Mouse (Mus musculus): ENCODE results near the gene Gdf10. TPM values are rescaled to one million over a fixed set of nuclear protein-coding genes. Genes with fewer than 3 reads are reported as not detected.

Gene Gdf10
- total RNA-seq (2014; fragmentation: Nextera tagmentation) (not detected in 2 replicates), total RNA-seq (2017) (0.06 and 0.11 TPM in 2 replicates), polyA plus RNA-seq (2012) (not detected in 2 replicates)

GRCm38 (mm10) chr14:33923168-33924070 lies at the start of gene Gdf10:
Gdf10 (plus strand) TSS chr14:33923587.
- H3K4me1 ChIP-seq (ENCODE audit: insufficient read depth, low read depth, low read length): no peaks in the 10 kb centered on the region
- no peaks in the 10 kb centered on the region for H3K27me3 ChIP-seq (ENCODE audit: insufficient read depth, low read length)
- DNase-seq (ENCODE audit: low spot score) (no peak), ATAC-seq (ENCODE audit: extremely low read depth, insufficient number of reproducible peaks, low FRiP score, poor library complexity, severe bottlenecking) (no peak)
- no peak within 1 kb of the TSS; the same call in 1 of the 2 replicates for H3K4me3 ChIP-seq (ENCODE audit: low read depth, low read length)
- TF ChIP-seq CTCF (IDR thresholded peaks at IDR 0.05; ENCODE audit: low read depth, low read length): no peak
- no peak for TF ChIP-seq GATA2 (IDR thresholded peaks at IDR 0.05; ENCODE audit: borderline replicate concordance, low read depth, low read length)
- TF ChIP-seq TAL1 (conservative IDR thresholded peaks at IDR 0.05; ENCODE audit: low read depth, low read length): no peak
- TF ChIP-seq POLR2AphosphoS5 (IDR thresholded peaks at IDR 0.05; ENCODE audit: insufficient replicate concordance, low read depth, low read length): no peak
- no peak for TF ChIP-seq GATA1 (IDR thresholded peaks at IDR 0.05; ENCODE audit: borderline replicate concordance, low read length)
- H3K9me3 ChIP-seq (replicated peaks): peaks cover 74% of the 10 kb centered on the region
- no peaks in the 10 kb centered on the region for H3K36me3 ChIP-seq (replicated peaks)

GRCm38 (mm10) chr14:33878826-33879225 lies 44.6 kb upstream of the Gdf10 start:
- DNase-seq (ENCODE audit: low spot score): no peak
- Histone ChIP-seq H3K36me3 (replicated peaks) (no peaks in the 10 kb centered on the region), H3K27me3 (ENCODE audit: insufficient read depth, low read length) (no peaks in the 10 kb centered on the region), H3K4me3 (ENCODE audit: low read depth, low read length) (no peak overlapping the region), H3K9me3 (replicated peaks) (peaks cover 24% of the 10 kb centered on the region), H3K4me1 (ENCODE audit: insufficient read depth, low read depth, low read length) (no peaks in the 10 kb centered on the region)
- no peak for TF ChIP-seq CTCF (IDR thresholded peaks at IDR 0.05; ENCODE audit: low read depth, low read length)
- no peak for TF ChIP-seq POLR2AphosphoS5 (IDR thresholded peaks at IDR 0.05; ENCODE audit: insufficient replicate concordance, low read depth, low read length)
- TF ChIP-seq TAL1 (conservative IDR thresholded peaks at IDR 0.05; ENCODE audit: low read depth, low read length): no peak
- no peak for TF ChIP-seq GATA1 (IDR thresholded peaks at IDR 0.05; ENCODE audit: borderline replicate concordance, low read length)
- TF ChIP-seq GATA2 (IDR thresholded peaks at IDR 0.05; ENCODE audit: borderline replicate concordance, low read depth, low read length): no peak
- no peak for ATAC-seq (ENCODE audit: extremely low read depth, insufficient number of reproducible peaks, low FRiP score, poor library complexity, severe bottlenecking)

- Histone ChIP-seq H3K27me3 (ENCODE audit: insufficient read depth, low read length) (no peaks in the 10 kb centered on the region), H3K9me3 (replicated peaks) (peaks cover 32% of the 10 kb centered on the region), H3K4me1 (ENCODE audit: insufficient read depth, low read depth, low read length) (no peaks in the 10 kb centered on the region), H3K4me3 (ENCODE audit: low read depth, low read length) (no peak overlapping the region), H3K36me3 (replicated peaks) (no peaks in the 10 kb centered on the region)
- DNase-seq (ENCODE audit: low spot score): no peak
- TF ChIP-seq POLR2AphosphoS5 (IDR thresholded peaks at IDR 0.05; ENCODE audit: insufficient replicate concordance, low read depth, low read length) (no peak), CTCF (IDR thresholded peaks at IDR 0.05; ENCODE audit: low read depth, low read length) (no peak)
- ATAC-seq (ENCODE audit: extremely low read depth, insufficient number of reproducible peaks, low FRiP score, poor library complexity, severe bottlenecking): no peak
These were observed 43.2 kb upstream of the Gdf10 start for GRCm38 (mm10) chr14:33880236-33880635.

GRCm38 (mm10) chr14:33881471-33881870 lies 41.9 kb upstream of the Gdf10 start:
- ATAC-seq (ENCODE audit: extremely low read depth, insufficient number of reproducible peaks, low FRiP score, poor library complexity, severe bottlenecking) (no peak), DNase-seq (ENCODE audit: low spot score) (no peak)
- H3K36me3 ChIP-seq (replicated peaks): no peaks in the 10 kb centered on the region
- TF ChIP-seq GATA1 (IDR thresholded peaks at IDR 0.05; ENCODE audit: borderline replicate concordance, low read length) (no peak), CTCF (IDR thresholded peaks at IDR 0.05; ENCODE audit: low read depth, low read length) (no peak), TAL1 (conservative IDR thresholded peaks at IDR 0.05; ENCODE audit: low read depth, low read length) (no peak), POLR2AphosphoS5 (IDR thresholded peaks at IDR 0.05; ENCODE audit: insufficient replicate concordance, low read depth, low read length) (no peak)
- no peaks in the 10 kb centered on the region for H3K4me1 ChIP-seq (ENCODE audit: insufficient read depth, low read depth, low read length)
- peaks cover 36% of the 10 kb centered on the region for H3K9me3 ChIP-seq (replicated peaks)
- H3K4me3 ChIP-seq (ENCODE audit: low read depth, low read length): no peak overlapping the region
- H3K27me3 ChIP-seq (ENCODE audit: insufficient read depth, low read length): no peaks in the 10 kb centered on the region

- no peak overlapping the region for H3K4me3 ChIP-seq (ENCODE audit: low read depth, low read length)
- H3K4me1 ChIP-seq (ENCODE audit: insufficient read depth, low read depth, low read length): no peaks in the 10 kb centered on the region
- H3K9me3 ChIP-seq (replicated peaks): peaks cover 48% of the 10 kb centered on the region
- no peaks in the 10 kb centered on the region for H3K36me3 ChIP-seq (replicated peaks)
- DNase-seq (ENCODE audit: low spot score) (no peak), ATAC-seq (ENCODE audit: extremely low read depth, insufficient number of reproducible peaks, low FRiP score, poor library complexity, severe bottlenecking) (no peak)
- TF ChIP-seq CTCF (IDR thresholded peaks at IDR 0.05; ENCODE audit: low read depth, low read length): no peak
- TF ChIP-seq TAL1 (conservative IDR thresholded peaks at IDR 0.05; ENCODE audit: low read depth, low read length): no peak
- TF ChIP-seq GATA2 (IDR thresholded peaks at IDR 0.05; ENCODE audit: borderline replicate concordance, low read depth, low read length): no peak
- no peaks in the 10 kb centered on the region for H3K27me3 ChIP-seq (ENCODE audit: insufficient read depth, low read length)
These were observed 40.3 kb upstream of the Gdf10 start for GRCm38 (mm10) chr14:33883046-33883445.

- Histone ChIP-seq H3K9me3 (replicated peaks) (peaks cover 66% of the 10 kb centered on the region), H3K4me3 (ENCODE audit: low read depth, low read length) (no peak overlapping the region), H3K4me1 (ENCODE audit: insufficient read depth, low read depth, low read length) (no peaks in the 10 kb centered on the region), H3K27me3 (ENCODE audit: insufficient read depth, low read length) (no peaks in the 10 kb centered on the region), H3K36me3 (replicated peaks) (no peaks in the 10 kb centered on the region)
- ATAC-seq (ENCODE audit: extremely low read depth, insufficient number of reproducible peaks, low FRiP score, poor library complexity, severe bottlenecking) (no peak), DNase-seq (ENCODE audit: low spot score) (no peak)
- TF ChIP-seq GATA1 (IDR thresholded peaks at IDR 0.05; ENCODE audit: borderline replicate concordance, low read length) (no peak), POLR2AphosphoS5 (IDR thresholded peaks at IDR 0.05; ENCODE audit: insufficient replicate concordance, low read depth, low read length) (no peak), CTCF (IDR thresholded peaks at IDR 0.05; ENCODE audit: low read depth, low read length) (no peak), TAL1 (conservative IDR thresholded peaks at IDR 0.05; ENCODE audit: low read depth, low read length) (no peak), GATA2 (IDR thresholded peaks at IDR 0.05; ENCODE audit: borderline replicate concordance, low read depth, low read length) (no peak)
These were observed 37.9 kb upstream of the Gdf10 start for GRCm38 (mm10) chr14:33885466-33885865.
